In the genomic region with DNA sequence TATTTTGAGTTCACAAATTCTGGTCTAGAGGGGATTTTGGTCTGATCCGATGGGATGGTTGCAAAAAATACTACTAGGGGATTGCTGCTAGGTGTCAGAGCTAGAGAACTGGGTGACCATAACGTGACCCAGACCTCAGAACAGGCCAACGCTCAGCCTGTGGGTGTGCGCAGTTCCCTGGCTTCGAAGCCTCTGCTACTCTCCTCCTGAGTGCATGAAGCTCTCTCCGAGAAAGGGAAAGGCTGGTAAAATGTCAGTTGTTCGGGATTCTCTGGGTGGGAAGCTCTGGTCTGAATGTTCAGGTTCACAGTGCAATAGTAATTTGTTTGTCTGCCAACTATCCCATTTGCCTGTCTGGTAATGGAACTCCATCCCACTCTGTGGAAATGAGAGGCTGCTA, we compare ENCODE assay signal across 23 mouse cellular contexts.
DNase-seq lines count a peak whose midpoint lies in the region; ATAC-seq lines count a peak whose summit lies in the region.
"Had no signal": no experiment of that assay in that cellular context is flagged by ENCODE, and none has a peak within 500 bp of the region (broad histone marks: within the 10 kb centered on the region; RNA-seq: fewer than 3 reads in every experiment).

No protein-coding gene starts in this region.

- ATAC-seq in forebrain, embryonic 15.5 days (replicated peaks), result no peak
- ATAC-seq in forebrain, embryonic 14.5 days, result no peak
- ATAC-seq in hindbrain, embryonic 14.5 days (ENCODE audit: low FRiP score), result no peak
- ATAC-seq in neural tube, embryonic 11.5 days (ENCODE audit: insufficient read depth, low FRiP score, low TSS enrichment), result no peak
- ATAC-seq: CD4-positive, CD25-positive, alpha-beta regulatory T cell, adult 4 months had no signal

- peak overlapping the region; percentile 90; the same call in 1 of the 2 replicates for H3K27ac ChIP-seq in forebrain, embryonic 15.5 days (replicated peaks)
- H3K27ac ChIP-seq in forebrain, embryonic 14.5 days (ENCODE audit: low read depth, low read length), result no peak overlapping the region
- H3K27ac ChIP-seq in hindbrain, embryonic 14.5 days, result peak overlapping the region; percentile 29; the same call in 1 of the 2 replicates
- no peak overlapping the region for H3K27ac ChIP-seq in hindbrain, embryonic 10.5 days
- peak overlapping the region; percentile 50; the same call in 1 of the 2 replicates for H3K27ac ChIP-seq in neural tube, embryonic 11.5 days (ENCODE audit: low read depth, low read length)
- H3K27ac ChIP-seq: embryonic facial prominence, embryonic 15.5 days; heart, embryonic 15.5 days had no signal

- DNase-seq in forebrain, embryonic 14.5 days (ENCODE audit: low spot score), result no peak
- DNase-seq in hindbrain, embryonic 14.5 days (ENCODE audit: low spot score), result no peak
- DNase-seq in hindbrain, embryonic 10.5 days (ENCODE audit: low spot score), result no peak
- no peak for DNase-seq in neural tube, embryonic 11.5 days (ENCODE audit: low spot score)
- no peak for DNase-seq in neural tube, embryonic 10.5 days (ENCODE audit: extremely low spot score, low spot score)
- no peak for DNase-seq in left cerebral cortex, postnatal 4 days
- DNase-seq: adrenal gland, adult 8-10 months; adrenal gland, postnatal 36 days; B cell, adult 2 months; cerebellum, adult 11 months; cerebellum, adult 8-10 months; cerebellum, postnatal 14 days; embryo, embryonic 11 days; gastrocnemius, postnatal 36 days; heart, adult 18-20 months; heart, postnatal 14 days had no signal

- 92% methylated on average over 7 of the region's 7 CpGs for WGBS in forebrain, embryonic 15.5 days
- WGBS in forebrain, embryonic 14.5 days, result 88% methylated on average over 7 of the region's 7 CpGs
- WGBS in hindbrain, embryonic 14.5 days, result 90% methylated on average over 7 of the region's 7 CpGs
- 90% methylated on average over 7 of the region's 7 CpGs for WGBS in hindbrain, embryonic 10.5 days
- WGBS in neural tube, embryonic 11.5 days, result 87% methylated on average over 7 of the region's 7 CpGs

- no peak overlapping the region for H3K9ac ChIP-seq in forebrain, embryonic 15.5 days (replicated peaks)
- H3K9ac ChIP-seq in forebrain, embryonic 14.5 days (ENCODE audit: low read length), result no peak overlapping the region
- no peak overlapping the region for H3K9ac ChIP-seq in hindbrain, embryonic 14.5 days
- no peak overlapping the region for H3K9ac ChIP-seq in neural tube, embryonic 11.5 days (ENCODE audit: low read length)
- H3K9ac ChIP-seq: embryonic facial prominence, embryonic 15.5 days; heart, embryonic 15.5 days had no signal

- H3K4me2 ChIP-seq in forebrain, embryonic 15.5 days (replicated peaks), result no peak overlapping the region
- no peak overlapping the region for H3K4me2 ChIP-seq in forebrain, embryonic 14.5 days (ENCODE audit: low read length)
- no peak overlapping the region for H3K4me2 ChIP-seq in hindbrain, embryonic 14.5 days (replicated peaks)
- H3K4me2 ChIP-seq in neural tube, embryonic 11.5 days (ENCODE audit: low read depth), result no peak overlapping the region
- H3K4me2 ChIP-seq: embryonic facial prominence, embryonic 15.5 days; heart, embryonic 11.5 days; heart, embryonic 15.5 days had no signal

- H3K27me3 ChIP-seq in forebrain, embryonic 15.5 days, result no peaks in the 10 kb centered on the region
- no peaks in the 10 kb centered on the region for H3K27me3 ChIP-seq in forebrain, embryonic 14.5 days (replicated peaks; ENCODE audit: control insufficient read depth, insufficient read depth, low read length)
- H3K27me3 ChIP-seq in hindbrain, embryonic 14.5 days (ENCODE audit: control insufficient read depth, insufficient read depth, low read length), result no peaks in the 10 kb centered on the region
- H3K27me3 ChIP-seq in hindbrain, embryonic 10.5 days (ENCODE audit: insufficient read depth, poor library complexity, severe bottlenecking), result no peaks in the 10 kb centered on the region
- no peaks in the 10 kb centered on the region for H3K27me3 ChIP-seq in neural tube, embryonic 11.5 days (ENCODE audit: control insufficient read depth, insufficient read depth, low read length)
- H3K27me3 ChIP-seq: embryonic facial prominence, embryonic 15.5 days; heart, embryonic 15.5 days had no signal

- peaks cover 19% of the 10 kb centered on the region for H3K36me3 ChIP-seq in forebrain, embryonic 15.5 days
- H3K36me3 ChIP-seq in forebrain, embryonic 14.5 days (ENCODE audit: control insufficient read depth, insufficient read depth, low read length), result peaks cover 10% of the 10 kb centered on the region; the same call in 1 of the 2 replicates
- H3K36me3 ChIP-seq in hindbrain, embryonic 14.5 days (replicated peaks; ENCODE audit: control insufficient read depth, insufficient read depth), result peaks cover 22% of the 10 kb centered on the region; the same call in 1 of the 2 replicates
- no peaks in the 10 kb centered on the region for H3K36me3 ChIP-seq in hindbrain, embryonic 10.5 days
- H3K36me3 ChIP-seq in neural tube, embryonic 11.5 days (ENCODE audit: control insufficient read depth, insufficient read depth, low read length), result no peaks in the 10 kb centered on the region
- H3K36me3 ChIP-seq: embryonic facial prominence, embryonic 15.5 days; G1E; heart, embryonic 15.5 days had no signal

- peaks cover 38% of the 10 kb centered on the region for H3K4me1 ChIP-seq in forebrain, embryonic 15.5 days
- H3K4me1 ChIP-seq in forebrain, embryonic 14.5 days (ENCODE audit: control insufficient read depth, insufficient read depth, low read length), result peaks cover 16% of the 10 kb centered on the region
- H3K4me1 ChIP-seq in hindbrain, embryonic 14.5 days (replicated peaks; ENCODE audit: control insufficient read depth, insufficient read depth, low read length), result peaks cover 33% of the 10 kb centered on the region
- H3K4me1 ChIP-seq in hindbrain, embryonic 10.5 days (replicated peaks), result peaks cover 7% of the 10 kb centered on the region
- H3K4me1 ChIP-seq in neural tube, embryonic 11.5 days (ENCODE audit: control insufficient read depth, insufficient read depth, low read length), result peaks cover 7% of the 10 kb centered on the region; the same call in 1 of the 2 replicates
- H3K4me1 ChIP-seq: embryonic facial prominence, embryonic 15.5 days; heart, embryonic 15.5 days had no signal

- intact Hi-C loops in left cerebral cortex, postnatal 4 days (cut with DNase I), result no loop called here

- H3K4me3 ChIP-seq in forebrain, embryonic 15.5 days, result no peak overlapping the region
- H3K4me3 ChIP-seq in forebrain, embryonic 14.5 days (ENCODE audit: low read depth, low read length), result no peak overlapping the region
- no peak overlapping the region for H3K4me3 ChIP-seq in hindbrain, embryonic 14.5 days (replicated peaks; ENCODE audit: low read length)
- no peak overlapping the region for H3K4me3 ChIP-seq in hindbrain, embryonic 10.5 days
- no peak overlapping the region for H3K4me3 ChIP-seq in neural tube, embryonic 11.5 days (ENCODE audit: low read depth, low read length)
- H3K4me3 ChIP-seq: embryonic facial prominence, embryonic 15.5 days; erythroblast, embryonic 14.5 days; heart, embryonic 15.5 days had no signal

- no peaks in the 10 kb centered on the region for H3K9me3 ChIP-seq in forebrain, embryonic 15.5 days
- H3K9me3 ChIP-seq in forebrain, embryonic 14.5 days (replicated peaks; ENCODE audit: control insufficient read depth, low read length), result no peaks in the 10 kb centered on the region
- no peaks in the 10 kb centered on the region for H3K9me3 ChIP-seq in hindbrain, embryonic 14.5 days (ENCODE audit: control insufficient read depth, low read length)
- H3K9me3 ChIP-seq in hindbrain, embryonic 10.5 days, result no peaks in the 10 kb centered on the region
- no peaks in the 10 kb centered on the region for H3K9me3 ChIP-seq in neural tube, embryonic 11.5 days (ENCODE audit: control insufficient read depth, low read length)
- H3K9me3 ChIP-seq: embryonic facial prominence, embryonic 15.5 days; heart, embryonic 15.5 days had no signal

Comparison
In these comparisons a context has a peak if more than half of its experiments do, and no peak if none do; other contexts are left out.
1. H3K27ac ChIP-seq: peak in forebrain, embryonic 15.5 days (single experiment), hindbrain, embryonic 14.5 days (single experiment) and neural tube, embryonic 11.5 days (single experiment); none in forebrain, embryonic 14.5 days (single experiment) and hindbrain, embryonic 10.5 days (single experiment).